Mouse (Mus musculus) forebrain, embryonic 15.5 days (tissue): ENCODE measurements around the gene Zbtb20. TPM values are rescaled to one million over a fixed set of nuclear protein-coding genes. Genes with fewer than 3 reads are reported as not detected.

Source experiments
- ATAC-seq: fragments of 200-750 bp; cut with Nextera tagmentation; replicated peaks from 2 replicates; pipeline ENCODE4 v1.8.0; 2017; ENCODE audit warnings: mild to moderate bottlenecking, moderate TSS enrichment, moderate library complexity
- H3K27ac ChIP-seq: fragments of 300-500 bp; sonication (generic); replicated peaks from 2 replicates; pipeline ENCODE4 v1.5.1; 2015; ENCODE audit warnings: mild to moderate bottlenecking, inconsistent platforms
- H3K27me3 ChIP-seq: fragments of 300-500 bp; sonication (generic); 2 replicates; pipeline ENCODE4 v1.6.1; 2015; ENCODE audit warnings: inconsistent platforms
- H3K36me3 ChIP-seq: fragments of 300-500 bp; sonication (generic); 2 replicates; pipeline ENCODE4 v1.6.1; 2015; ENCODE audit warnings: mild to moderate bottlenecking, inconsistent platforms
- H3K4me1 ChIP-seq: fragments of 300-500 bp; sonication (generic); 2 replicates; pipeline ENCODE4 v1.6.1; 2015; ENCODE audit warnings: inconsistent platforms
- H3K4me2 ChIP-seq: fragments of 300-500 bp; sonication (generic); replicated peaks from 2 replicates; pipeline ENCODE4 v1.6.1; 2015; ENCODE audit warnings: mild to moderate bottlenecking, inconsistent platforms
- H3K4me3 ChIP-seq: fragments of 300-500 bp; sonication (generic); 2 replicates; pipeline ENCODE4 v1.5.1; 2015; ENCODE audit warnings: mild to moderate bottlenecking, inconsistent platforms
- H3K9ac ChIP-seq: fragments of 300-500 bp; sonication (generic); replicated peaks from 2 replicates; pipeline ENCODE4 v1.6.1; 2015; ENCODE audit warnings: mild to moderate bottlenecking, inconsistent platforms
- H3K9me3 ChIP-seq: fragments of 300-500 bp; sonication (generic); 2 replicates; pipeline ENCODE4 v1.6.1; 2016; ENCODE audit warnings: inconsistent platforms
- WGBS: fragments of 180-500 bp; shearing (Covaris S2); methylation state at CpG from one replicate; pipeline ENCODE4 v1.1.7; 2015; ENCODE audit warnings: mixed read lengths; 5-methylcytosine and 5-hydroxymethylcytosine counted together
- polyA plus RNA-seq: library from polyadenylated mRNA; unstranded; fragments of >200 nt; fragmentation: Nextera tagmentation; extraction: Ambion mirVana; gene quantifications from 2 replicates; pipeline ENCODE4 v1.2.1, GENCODE M21; 2015

Zbtb20 gene
- polyA plus RNA-seq, 1 experiment from 2014 or later, result 143 TPM

GRCm38 (mm10) chr16:43503010-43503635, 627.4 kb downstream of the Zbtb20 start:
- Histone ChIP-seq H3K4me2 (peak overlapping the region; percentile 55), H3K27ac (peak overlapping the region; percentile 97), H3K4me3 (peak overlapping the region; percentile 50), H3K27me3 (no peaks in the 10 kb centered on the region), H3K36me3 (no peaks in the 10 kb centered on the region), H3K4me1 (peaks cover 36% of the 10 kb centered on the region), H3K9ac (peak overlapping the region; percentile 62), H3K9me3 (no peaks in the 10 kb centered on the region)
- under 1% methylated on average over 13 of the region's 13 CpGs for WGBS
- peak; percentile 82 for ATAC-seq

GRCm38 (mm10) chr16:43503636-43504010, 627.9 kb downstream of the Zbtb20 start:
- Histone ChIP-seq H3K27ac (peak overlapping the region; percentile 97), H3K4me1 (peaks cover 40% of the 10 kb centered on the region), H3K4me2 (peak overlapping the region; percentile 55), H3K36me3 (no peaks in the 10 kb centered on the region), H3K4me3 (peak overlapping the region; percentile 50), H3K27me3 (no peaks in the 10 kb centered on the region), H3K9me3 (no peaks in the 10 kb centered on the region), H3K9ac (peak overlapping the region; percentile 62)
- ATAC-seq, result peak; percentile 60
- under 1% methylated on average over 5 of the region's 5 CpGs for WGBS

GRCm38 (mm10) chr16:43504151-43504550, 628.5 kb downstream of the Zbtb20 start:
- ATAC-seq, result peak; percentile 36
- H3K4me1 ChIP-seq, result peaks cover 43% of the 10 kb centered on the region
- peak overlapping the region; percentile 55 for H3K4me2 ChIP-seq
- H3K27ac ChIP-seq, result peak overlapping the region; percentile 97
- H3K4me3 ChIP-seq, result peak overlapping the region; percentile 50
- H3K36me3 ChIP-seq, result no peaks in the 10 kb centered on the region
- no peaks in the 10 kb centered on the region for H3K9me3 ChIP-seq
- peak overlapping the region; percentile 62 for H3K9ac ChIP-seq
- WGBS, result 0% methylated on average over 3 of the region's 3 CpGs
- H3K27me3 ChIP-seq, result no peaks in the 10 kb centered on the region

DNA sequence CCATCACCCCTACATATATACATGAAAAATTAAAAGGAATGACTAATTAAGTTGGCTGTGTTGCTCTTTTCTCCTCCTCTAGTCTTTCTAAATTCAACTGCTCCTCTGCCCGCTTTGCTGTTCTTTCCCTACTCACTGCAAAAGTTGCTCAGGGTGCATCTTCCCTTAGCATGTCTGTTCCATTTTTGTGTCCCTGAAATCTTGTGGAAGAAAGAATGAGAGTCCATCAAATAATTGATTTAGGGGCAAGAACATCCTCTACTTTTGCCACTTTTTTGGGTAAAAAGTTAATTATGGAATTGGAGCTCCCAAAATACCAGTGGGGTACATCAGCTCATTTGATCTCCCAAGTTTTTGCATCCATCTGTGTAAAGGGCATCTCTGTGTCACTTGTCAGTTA, 628.9 kb downstream of the Zbtb20 start:
- no peak for ATAC-seq
- Histone ChIP-seq H3K4me3 (peak overlapping the region; percentile 50), H3K9me3 (no peaks in the 10 kb centered on the region), H3K27me3 (no peaks in the 10 kb centered on the region), H3K4me1 (peaks cover 43% of the 10 kb centered on the region), H3K36me3 (no peaks in the 10 kb centered on the region), H3K9ac (peak overlapping the region; percentile 62), H3K27ac (peak overlapping the region; percentile 97), H3K4me2 (peak overlapping the region; percentile 55)
- 5% methylated on average over 1 of the region's 1 CpGs for WGBS

DNA sequence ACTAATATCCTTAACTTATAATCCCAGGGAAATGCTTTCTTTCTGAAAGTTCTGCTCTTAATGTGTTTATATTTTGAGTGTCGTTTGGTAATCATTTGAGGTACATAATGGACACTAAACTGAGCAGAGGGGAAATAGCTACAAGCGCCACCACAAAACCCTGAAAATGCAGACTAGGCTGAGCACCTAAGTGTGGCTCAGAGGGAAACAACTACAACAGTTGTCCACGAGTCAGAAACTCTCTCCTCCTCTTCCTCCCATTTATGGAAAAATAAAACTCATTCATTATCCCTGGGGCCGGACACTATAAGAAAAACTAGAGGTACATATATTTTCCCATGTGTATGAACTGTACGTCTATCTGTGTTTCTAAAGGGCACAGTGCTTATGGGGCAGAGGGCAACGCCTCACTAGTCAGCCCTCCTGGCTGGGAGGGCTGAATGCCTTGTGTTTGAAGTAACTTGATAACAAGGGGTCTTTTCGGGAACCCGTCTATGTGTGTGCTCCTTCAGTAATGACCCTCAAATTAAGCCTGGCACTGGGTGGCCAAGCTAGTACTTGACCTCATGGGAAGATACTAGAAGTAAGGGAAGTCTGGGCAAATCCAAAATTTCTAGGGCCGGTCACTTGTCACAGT, 629.8 kb downstream of the Zbtb20 start:
- H3K4me2 ChIP-seq, result peak overlapping the region; percentile 55
- 9% methylated on average over 9 of the region's 9 CpGs for WGBS
- H3K36me3 ChIP-seq, result no peaks in the 10 kb centered on the region
- H3K27ac ChIP-seq, result peak overlapping the region; percentile 91
- no peaks in the 10 kb centered on the region for H3K9me3 ChIP-seq
- H3K27me3 ChIP-seq, result no peaks in the 10 kb centered on the region
- peak overlapping the region; percentile 50 for H3K4me3 ChIP-seq
- peak overlapping the region; percentile 66 for H3K9ac ChIP-seq
- no peak for ATAC-seq
- peaks cover 49% of the 10 kb centered on the region for H3K4me1 ChIP-seq

GRCm38 (mm10) chr16:43506189-43506751, 630.6 kb downstream of the Zbtb20 start:
- Histone ChIP-seq H3K9ac (peak overlapping the region; percentile 66), H3K9me3 (no peaks in the 10 kb centered on the region), H3K4me2 (peak overlapping the region; percentile 55), H3K36me3 (no peaks in the 10 kb centered on the region), H3K27me3 (no peaks in the 10 kb centered on the region), H3K4me3 (peak overlapping the region; percentile 50), H3K4me1 (peaks cover 56% of the 10 kb centered on the region), H3K27ac (peak overlapping the region; percentile 91)
- ATAC-seq, result peak; percentile 23
- WGBS, result 3% methylated on average over 9 of the region's 9 CpGs

DNA sequence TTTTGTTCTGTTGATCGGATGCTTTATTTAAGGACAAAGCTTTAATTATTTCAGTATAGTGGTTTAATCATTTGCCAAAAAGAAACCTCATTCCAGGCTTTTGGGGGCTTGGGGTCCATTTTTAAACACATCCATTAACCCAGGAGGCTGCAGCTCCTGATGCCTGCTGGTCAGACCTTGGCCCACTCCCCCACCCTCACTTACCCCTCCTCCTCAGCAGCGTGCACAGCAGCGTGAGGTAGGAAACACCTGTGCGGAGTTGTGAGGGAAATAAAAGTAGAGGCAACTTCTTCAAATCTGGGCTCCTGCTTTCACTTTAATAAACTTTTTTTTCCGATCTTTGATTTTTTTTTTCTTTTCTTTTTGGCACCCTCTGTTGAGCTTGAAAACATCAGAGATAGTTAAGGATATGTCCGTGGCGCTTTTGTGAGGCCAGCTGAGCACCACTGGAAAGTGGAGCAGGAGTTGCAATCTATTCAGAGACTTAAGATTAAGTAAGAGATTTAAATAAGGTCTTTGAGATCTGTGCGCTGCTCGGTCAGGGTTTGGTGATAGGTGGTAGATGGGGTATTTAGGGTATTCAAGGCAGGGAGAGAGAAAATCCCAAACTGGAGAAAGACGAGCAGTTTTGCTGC, 631.2 kb downstream of the Zbtb20 start:
- Histone ChIP-seq H3K4me1 (peaks cover 60% of the 10 kb centered on the region), H3K4me2 (peak overlapping the region; percentile 55), H3K36me3 (no peaks in the 10 kb centered on the region), H3K27ac (peak overlapping the region; percentile 91), H3K4me3 (peak overlapping the region; percentile 50), H3K9ac (peak overlapping the region; percentile 66), H3K27me3 (no peaks in the 10 kb centered on the region), H3K9me3 (no peaks in the 10 kb centered on the region)
- WGBS, result 6% methylated on average over 10 of the region's 10 CpGs
- ATAC-seq, result no peak

- peak overlapping the region; percentile 91 for H3K27ac ChIP-seq
- no peaks in the 10 kb centered on the region for H3K27me3 ChIP-seq
- no peaks in the 10 kb centered on the region for H3K9me3 ChIP-seq
- 35% methylated on average over 9 of the region's 9 CpGs for WGBS
- H3K9ac ChIP-seq, result peak overlapping the region; percentile 66
- ATAC-seq, result no peak
- H3K4me3 ChIP-seq, result peak overlapping the region; percentile 50
- H3K36me3 ChIP-seq, result no peaks in the 10 kb centered on the region
- H3K4me2 ChIP-seq, result peak overlapping the region; percentile 55
- H3K4me1 ChIP-seq, result peaks cover 61% of the 10 kb centered on the region
Observed at GRCm38 (mm10) chr16:43508166-43508998, 632.7 kb downstream of the Zbtb20 start.

- Histone ChIP-seq H3K9ac (peak overlapping the region; percentile 49), H3K27me3 (no peaks in the 10 kb centered on the region), H3K9me3 (no peaks in the 10 kb centered on the region), H3K4me2 (peak overlapping the region; percentile 44), H3K36me3 (no peaks in the 10 kb centered on the region), H3K4me1 (peaks cover 66% of the 10 kb centered on the region), H3K4me3 (peak overlapping the region; percentile 29), H3K27ac (peak overlapping the region; percentile 74)
- 34% methylated on average over 5 of the region's 5 CpGs for WGBS
- ATAC-seq, result peak; percentile 55
Observed at GRCm38 (mm10) chr16:43510516-43510915, 634.8 kb downstream of the Zbtb20 start.

DNA sequence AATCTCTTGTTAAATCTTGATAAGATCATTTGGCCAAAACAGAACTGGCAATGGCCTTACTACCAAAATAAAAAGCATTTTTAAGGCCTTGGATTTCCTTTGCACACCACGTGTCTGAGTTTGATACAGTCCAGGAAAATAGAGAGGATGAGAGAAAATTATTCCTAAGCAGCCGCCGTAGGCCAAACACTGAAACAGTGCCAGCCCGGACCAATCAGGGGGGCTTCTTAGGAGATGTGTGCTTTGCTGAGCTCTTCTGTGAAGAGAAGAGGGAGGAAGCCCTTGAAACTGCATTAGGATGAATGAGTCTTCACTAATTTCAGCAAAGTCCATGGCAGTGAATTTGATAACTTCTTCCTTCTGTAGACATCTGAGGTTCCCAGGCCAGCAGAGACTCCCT, 635.9 kb downstream of the Zbtb20 start:
- peak overlapping the region; percentile 44 for H3K4me2 ChIP-seq
- no peaks in the 10 kb centered on the region for H3K27me3 ChIP-seq
- H3K9me3 ChIP-seq, result no peaks in the 10 kb centered on the region
- peak overlapping the region; percentile 74 for H3K27ac ChIP-seq
- WGBS, result 32% methylated on average over 4 of the region's 4 CpGs
- peak overlapping the region; percentile 29 for H3K4me3 ChIP-seq
- peak overlapping the region; percentile 49 for H3K9ac ChIP-seq
- no peak for ATAC-seq
- no peaks in the 10 kb centered on the region for H3K36me3 ChIP-seq
- peaks cover 65% of the 10 kb centered on the region for H3K4me1 ChIP-seq

GRCm38 (mm10) chr16:43513933-43514332, 638.3 kb downstream of the Zbtb20 start:
- 88% methylated on average over 5 of the region's 5 CpGs for whole genome bisulfite sequencing
- Histone ChIP-seq H3K9ac (no peak overlapping the region), H3K27ac (no peak overlapping the region), H3K9me3 (no peaks in the 10 kb centered on the region), H3K4me2 (no peak overlapping the region), H3K27me3 (no peaks in the 10 kb centered on the region), H3K36me3 (no peaks in the 10 kb centered on the region), H3K4me3 (no peak overlapping the region), H3K4me1 (peaks cover 57% of the 10 kb centered on the region)
- ATAC-seq, result no peak
